Mouse (Mus musculus) forebrain, embryonic 14.5 days (tissue): ENCODE results near the gene Gm10277. TPM values are rescaled to one million over a fixed set of nuclear protein-coding genes. Genes with fewer than 3 reads are reported as not detected.

Source experiments
- ATAC-seq: fragments of 200-750 bp; cut with Nextera tagmentation; 2 replicates; pipeline ENCODE4 v1.8.0; 2017; ENCODE audit warnings: mild to moderate bottlenecking, moderate library complexity
- DNase-seq: peaks from one replicate; pipeline ENCODE4 v3.0.0-alpha.2; 2015; ENCODE audit warnings: low spot score
- H3K27ac ChIP-seq: fragments of 300-500 bp; sonication (generic); 2 replicates; pipeline ENCODE4 v1.5.1; 2014; ENCODE audit warnings: low read depth, mild to moderate bottlenecking, control low read depth, low read length, moderate library complexity
- H3K27me3 ChIP-seq: fragments of 300-500 bp; sonication (generic); replicated peaks from 2 replicates; pipeline ENCODE4 v1.6.1; 2014; ENCODE audit warnings: low read length, control low read depth, mixed read lengths; ENCODE audit not compliant: control insufficient read depth, insufficient read depth
- H3K36me3 ChIP-seq: fragments of 300-500 bp; sonication (generic); 2 replicates; pipeline ENCODE4 v1.6.1; 2014; ENCODE audit warnings: low read length, control low read depth; ENCODE audit not compliant: control insufficient read depth, insufficient read depth
- H3K4me1 ChIP-seq: fragments of 300-500 bp; sonication (generic); 2 replicates; pipeline ENCODE4 v1.6.1; 2014; ENCODE audit warnings: antibody characterized with exemption, low read length, control low read depth; ENCODE audit not compliant: control insufficient read depth, insufficient read depth
- H3K4me2 ChIP-seq: fragments of 300-500 bp; sonication (generic); 2 replicates; pipeline ENCODE4 v1.6.1; 2014; ENCODE audit warnings: mild to moderate bottlenecking, control low read depth, low read length
- H3K4me3 ChIP-seq: fragments of 300-500 bp; sonication (generic); 2 replicates; pipeline ENCODE4 v1.5.1; 2014; ENCODE audit warnings: low read depth, low read length, control low read depth
- H3K9ac ChIP-seq: fragments of 300-500 bp; sonication (generic); 2 replicates; pipeline ENCODE4 v1.6.1; 2014; ENCODE audit warnings: mild to moderate bottlenecking, low read length, control low read depth, moderate library complexity
- H3K9me3 ChIP-seq: fragments of 300-500 bp; sonication (generic); replicated peaks from 2 replicates; pipeline ENCODE4 v1.6.1; 2016; ENCODE audit warnings: low read length, control low read depth, mixed read lengths; ENCODE audit not compliant: control insufficient read depth
- WGBS: fragments of 180-500 bp; shearing (Covaris S2); extraction: QIAGEN DNeasy Blood & Tissue Kit; methylation state at CpG from one replicate; pipeline ENCODE4 v1.1.7; 2014; 5-methylcytosine and 5-hydroxymethylcytosine counted together
- polyA plus RNA-seq: library from polyadenylated mRNA; unstranded; fragments of >200 nt; fragmentation: Nextera tagmentation; extraction: Ambion mirVana; gene quantifications from 2 replicates; pipeline ENCODE4 v1.2.1, GENCODE M21; 2014

Gene Gm10277
- 0.55 and 0.85 TPM in 2 replicates for polyA plus RNA-seq

DNA sequence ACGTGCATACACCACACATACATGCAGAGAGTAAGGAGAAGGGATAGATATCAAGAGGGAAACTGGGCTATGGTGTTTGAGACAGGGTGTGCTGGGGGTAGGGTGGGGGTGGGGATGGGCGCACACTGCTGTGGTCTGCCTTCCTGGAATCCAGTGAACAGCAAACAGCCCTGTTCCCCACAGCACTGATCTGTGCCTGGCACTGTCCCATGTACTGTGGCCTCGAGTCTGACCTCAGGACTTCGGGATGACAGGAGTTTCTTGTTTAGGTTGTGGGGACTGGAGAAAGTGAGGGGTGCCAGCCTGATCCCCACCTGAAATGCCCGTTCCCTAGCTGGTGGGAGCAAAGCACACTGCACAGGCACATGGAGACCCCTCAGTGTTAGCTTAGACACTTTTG, at the start of gene Gm10277:
Gene Gm10277, minus strand, starts transcription at position 41 of the 400 bp plus-strand sequence.
- Histone ChIP-seq H3K9ac (no peak within 1 kb of the TSS), H3K27ac (peak within 1 kb of the TSS; percentile 30; the same call in 1 of the 2 replicates), H3K27me3 (no peaks in the 10 kb centered on the region), H3K4me1 (peaks cover 53% of the 10 kb centered on the region), H3K4me2 (no peak within 1 kb of the TSS), H3K4me3 (no peak within 1 kb of the TSS), H3K9me3 (no peaks in the 10 kb centered on the region), H3K36me3 (no peaks in the 10 kb centered on the region)
- 83% methylated on average over 5 of the region's 5 CpGs for WGBS
- ATAC-seq = no peak
- no peak for DNase-seq

DNA sequence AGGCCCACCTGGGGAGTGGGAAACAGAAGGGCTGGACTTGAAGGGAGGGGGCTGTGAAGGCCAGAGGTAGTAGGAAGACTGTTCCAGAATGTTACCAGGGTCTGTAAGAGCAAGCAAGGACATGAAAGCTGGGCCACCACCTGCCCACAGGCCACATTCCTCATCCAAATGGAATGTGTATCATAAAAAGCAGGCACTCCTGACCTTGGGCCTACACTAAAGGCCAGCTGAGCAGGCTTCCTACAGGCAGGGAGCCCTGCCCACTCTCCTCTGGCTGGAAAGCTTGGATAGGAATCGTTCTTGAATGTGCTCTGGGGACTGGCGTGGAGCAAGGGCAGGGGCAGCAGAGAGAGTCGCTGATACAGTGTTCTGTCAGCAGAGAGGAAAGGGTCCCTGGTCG, 49.2 kb upstream of the Gm10277 start:
- DNase-seq = no peak
- no peaks in the 10 kb centered on the region for H3K9me3 ChIP-seq
- H3K36me3 ChIP-seq = peaks cover 83% of the 10 kb centered on the region
- 65% methylated on average over 4 of the region's 4 CpGs for WGBS
- 0 out of 2 replicates have a peak overlapping the region, but pooled peaks have one; percentile 13 for H3K9ac ChIP-seq
- no peak overlapping the region for H3K4me3 ChIP-seq
- 0 out of 2 replicates have a peak, but pooled peaks cover 2% of the 10 kb centered on the region for H3K4me1 ChIP-seq
- no peak overlapping the region for H3K27ac ChIP-seq
- ATAC-seq = no peak
- no peak overlapping the region for H3K4me2 ChIP-seq
- no peaks in the 10 kb centered on the region for H3K27me3 ChIP-seq

DNA sequence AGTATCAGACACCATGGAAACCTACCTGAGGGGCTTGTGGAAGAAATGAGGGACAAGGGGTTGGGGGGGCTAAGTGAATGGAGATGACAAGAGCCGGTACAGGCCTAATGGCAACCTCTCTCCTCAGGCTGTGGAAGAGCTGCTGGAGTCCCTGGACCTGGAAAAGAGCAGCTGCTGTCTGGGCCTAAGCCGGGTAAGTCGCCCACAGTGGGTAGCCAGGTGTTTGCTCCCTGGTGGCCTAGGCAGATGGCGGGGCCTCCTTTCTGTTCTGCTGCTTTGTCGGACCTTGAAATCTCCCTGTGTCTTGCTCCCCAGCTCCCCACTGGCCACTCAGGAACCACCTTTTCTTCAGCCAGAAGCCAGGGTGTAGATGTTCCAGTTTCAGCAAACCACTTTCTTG, 48.7 kb upstream of the Gm10277 start:
- no peak overlapping the region for H3K9ac ChIP-seq
- no peaks in the 10 kb centered on the region for H3K27me3 ChIP-seq
- H3K4me2 ChIP-seq = no peak overlapping the region
- H3K27ac ChIP-seq = no peak overlapping the region
- H3K36me3 ChIP-seq = peaks cover 79% of the 10 kb centered on the region
- H3K4me3 ChIP-seq = no peak overlapping the region
- no peak for DNase-seq
- H3K4me1 ChIP-seq = 0 out of 2 replicates have a peak, but pooled peaks cover 2% of the 10 kb centered on the region
- H3K9me3 ChIP-seq = no peaks in the 10 kb centered on the region
- no peak for ATAC-seq
- 71% methylated on average over 5 of the region's 5 CpGs for WGBS

DNA sequence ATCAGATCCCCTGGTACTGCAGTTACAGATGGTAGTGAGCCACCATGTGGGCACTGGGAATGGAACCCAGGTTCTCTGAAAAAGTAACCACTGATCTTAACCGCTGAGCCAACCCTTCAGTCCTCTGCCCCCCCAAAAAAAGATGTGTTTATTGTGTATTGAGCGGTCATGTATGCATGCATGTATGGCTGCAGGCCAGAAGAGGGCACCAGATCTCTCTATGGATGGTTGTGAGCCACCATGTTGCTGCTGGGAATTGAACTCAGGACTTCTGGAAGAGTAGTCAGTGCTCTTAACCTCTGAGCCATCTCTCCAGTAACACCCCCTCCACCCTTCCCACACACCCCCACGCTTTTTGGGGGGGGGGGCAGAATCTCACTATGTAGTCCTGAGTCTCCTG, 47.6 kb upstream of the Gm10277 start:
- no peak for DNase-seq
- H3K27ac ChIP-seq = no peak overlapping the region
- WGBS = 76% methylated on average over 3 of the region's 3 CpGs
- no peak overlapping the region for H3K4me3 ChIP-seq
- H3K4me1 ChIP-seq = peaks cover 13% of the 10 kb centered on the region
- no peaks in the 10 kb centered on the region for H3K9me3 ChIP-seq
- no peaks in the 10 kb centered on the region for H3K27me3 ChIP-seq
- no peak overlapping the region for H3K9ac ChIP-seq
- no peak overlapping the region for H3K4me2 ChIP-seq
- ATAC-seq = no peak
- H3K36me3 ChIP-seq = peaks cover 71% of the 10 kb centered on the region

DNA sequence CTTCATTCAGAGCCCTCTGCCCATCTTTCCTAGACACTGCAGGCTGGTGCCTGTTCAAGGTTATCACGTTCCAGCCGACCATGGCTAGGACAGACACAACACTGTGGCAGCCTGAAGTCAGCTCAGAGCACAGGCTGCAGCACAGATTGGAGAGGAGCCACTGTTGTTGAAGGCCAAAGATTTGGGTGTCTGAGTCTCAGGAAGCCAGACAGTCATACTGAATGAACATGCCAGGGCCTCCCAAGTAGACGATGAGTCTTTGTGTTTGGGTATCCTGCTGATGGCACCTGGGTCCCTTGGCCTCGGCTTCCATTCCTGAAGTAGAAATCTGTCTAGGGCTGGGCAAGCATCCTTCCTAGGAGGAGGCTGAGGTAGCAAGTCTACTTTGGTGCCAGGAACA, 45.0 kb upstream of the Gm10277 start:
- peaks cover 76% of the 10 kb centered on the region for H3K36me3 ChIP-seq
- no peaks in the 10 kb centered on the region for H3K27me3 ChIP-seq
- ATAC-seq (no peak), DNase-seq (no peak)
- H3K4me3 ChIP-seq = no peak overlapping the region
- no peak overlapping the region for H3K27ac ChIP-seq
- WGBS = 89% methylated on average over 4 of the region's 4 CpGs
- H3K4me1 ChIP-seq = peaks cover 22% of the 10 kb centered on the region
- no peak overlapping the region for H3K9ac ChIP-seq
- no peaks in the 10 kb centered on the region for H3K9me3 ChIP-seq
- H3K4me2 ChIP-seq = no peak overlapping the region

DNA sequence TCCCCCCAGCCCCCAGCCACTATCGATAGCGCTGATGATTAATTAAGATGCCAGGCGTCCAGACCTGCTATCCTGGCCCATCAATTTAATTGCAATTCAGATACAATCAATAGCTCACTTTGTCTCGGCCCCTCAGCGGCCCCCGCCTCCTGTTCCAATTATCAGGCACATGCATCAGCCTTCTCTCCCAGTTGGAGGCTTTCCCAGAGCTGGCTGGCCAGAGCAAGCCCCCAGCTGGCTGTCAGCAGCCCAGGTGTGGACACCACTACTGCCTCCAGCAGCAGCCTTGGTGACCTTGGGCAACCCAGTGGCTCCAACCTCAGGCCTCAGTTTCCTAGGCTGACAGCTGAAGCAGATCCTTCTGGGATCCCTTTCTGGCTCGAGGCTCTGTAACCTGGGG, 43.3 kb upstream of the Gm10277 start:
- Histone ChIP-seq H3K27ac (peak overlapping the region; percentile 66; the same call in 1 of the 2 replicates), H3K27me3 (no peaks in the 10 kb centered on the region), H3K9me3 (no peaks in the 10 kb centered on the region), H3K36me3 (peaks cover 62% of the 10 kb centered on the region), H3K9ac (peak overlapping the region; percentile 45; the same call in 1 of the 2 replicates), H3K4me1 (peaks cover 34% of the 10 kb centered on the region), H3K4me2 (no peak overlapping the region), H3K4me3 (no peak overlapping the region)
- DNase-seq (peak; percentile 56), ATAC-seq (no peak)
- 13% methylated on average over 7 of the region's 7 CpGs for WGBS

DNA sequence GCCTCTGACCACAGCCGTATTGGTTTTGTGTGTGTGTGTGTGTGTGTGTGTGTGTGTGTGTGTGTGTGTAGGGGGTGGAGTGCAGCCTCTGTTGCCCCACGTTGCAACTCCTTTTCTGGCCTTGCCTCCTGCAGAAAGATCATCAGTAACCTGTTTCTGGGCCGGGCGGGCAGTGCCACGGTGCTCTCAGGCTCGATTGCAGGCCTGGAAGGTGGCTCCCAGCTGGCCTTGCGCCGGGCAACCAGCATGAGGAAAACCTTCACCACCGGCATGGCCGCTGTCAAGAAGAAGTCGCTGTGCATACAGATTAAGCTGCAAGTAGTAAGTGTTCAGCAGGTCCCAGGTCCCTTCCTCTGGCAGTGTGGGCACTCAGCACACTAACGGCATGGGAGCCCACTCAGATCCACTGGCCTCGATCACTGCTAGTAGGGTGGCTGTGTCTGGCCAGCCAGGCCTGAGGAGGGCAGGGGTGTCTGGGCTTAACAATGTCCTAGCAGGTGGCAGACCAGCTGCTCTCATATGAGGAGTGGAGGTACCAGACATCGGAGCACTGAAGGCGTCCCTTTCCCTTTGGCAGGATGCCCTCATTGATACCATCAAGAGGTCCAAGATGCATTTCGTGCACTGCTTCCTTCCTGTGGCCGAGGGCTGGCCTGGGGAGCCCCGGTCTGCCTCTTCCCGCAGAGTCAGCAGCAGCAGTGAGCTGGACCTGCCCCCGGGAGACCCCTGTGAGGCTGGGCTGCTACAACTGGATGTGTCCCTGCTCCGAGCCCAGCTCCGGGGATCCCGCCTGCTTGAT, 41.7 kb upstream of the Gm10277 start:
- no peak overlapping the region for H3K4me2 ChIP-seq
- H3K9me3 ChIP-seq = no peaks in the 10 kb centered on the region
- H3K9ac ChIP-seq = peak overlapping the region; percentile 45; the same call in 1 of the 2 replicates
- H3K36me3 ChIP-seq = peaks cover 57% of the 10 kb centered on the region
- no peak overlapping the region for H3K4me3 ChIP-seq
- no peaks in the 10 kb centered on the region for H3K27me3 ChIP-seq
- peaks cover 35% of the 10 kb centered on the region for H3K4me1 ChIP-seq
- WGBS = 65% methylated on average over 23 of the region's 23 CpGs
- ATAC-seq (no peak), DNase-seq (no peak)
- 0 out of 2 replicates have a peak overlapping the region, but pooled peaks have one; percentile 22 for H3K27ac ChIP-seq

DNA sequence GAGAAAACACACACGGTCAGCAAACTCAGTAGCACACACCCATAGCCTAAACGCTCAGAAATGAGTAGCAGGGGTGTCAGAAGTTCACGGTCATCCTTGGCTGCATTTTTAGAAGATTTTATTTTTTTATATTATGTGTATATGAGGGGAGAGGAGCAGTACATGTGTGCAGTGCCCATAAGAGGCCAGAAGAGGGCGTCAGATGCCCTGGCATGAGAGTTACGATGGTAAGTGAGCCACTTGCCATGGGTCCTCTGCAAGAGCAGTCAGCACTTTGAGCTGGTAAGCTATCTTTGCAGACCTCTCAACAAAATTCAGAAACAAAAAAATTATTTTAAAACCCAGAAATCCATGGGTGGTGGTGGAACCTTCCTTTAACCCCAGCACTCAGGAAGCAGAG, 40.6 kb upstream of the Gm10277 start:
- 88% methylated on average over 5 of the region's 5 CpGs for WGBS
- peaks cover 61% of the 10 kb centered on the region for H3K36me3 ChIP-seq

More for the DNA sequence above, 40.6 kb upstream of the Gm10277 start:
- Histone ChIP-seq H3K9me3 (no peaks in the 10 kb centered on the region), H3K27me3 (no peaks in the 10 kb centered on the region), H3K4me3 (no peak overlapping the region), H3K4me2 (no peak overlapping the region), H3K27ac (no peak overlapping the region), H3K4me1 (peaks cover 35% of the 10 kb centered on the region), H3K9ac (no peak overlapping the region)
- ATAC-seq = no peak
- DNase-seq = no peak
